Mouse (Mus musculus): ENCODE measurements at regions not wholly inside any gene's neighbourhood (a gene's known extent, or its start where the extent isn't known, plus 50 kb on each side); places are given as distances from the start of the nearest gene placed in this dataset.

GRCm38 (mm10) chr11:31807461-31808215, 64.4 kb upstream of the Cpeb4 start:
- DNase-seq, result peak; percentile 76 to 82
- 55% methylated on average over 8 of the region's 8 CpGs for WGBS
- Histone ChIP-seq H3K27me3 (ENCODE audit: control insufficient read depth, insufficient read depth, low read length) (no peaks in the 10 kb centered on the region), H3K4me1 (ENCODE audit: control insufficient read depth, insufficient read depth, low read length) (peaks cover 27% of the 10 kb centered on the region), H3K27ac (ENCODE audit: insufficient read depth, low read length) (peak overlapping the region; percentile 83), H3K4me3 (replicated peaks; ENCODE audit: insufficient read depth, low read depth, low read length) (no peak overlapping the region)
- TF ChIP-seq CTCF (IDR thresholded peaks at IDR 0.05; ENCODE audit: borderline replicate concordance, insufficient read depth, low read depth, low read length), result no peak
- no peak for TF ChIP-seq POLR2A (IDR thresholded peaks at IDR 0.05; ENCODE audit: borderline replicate concordance, insufficient read depth, low read length)

DNA sequence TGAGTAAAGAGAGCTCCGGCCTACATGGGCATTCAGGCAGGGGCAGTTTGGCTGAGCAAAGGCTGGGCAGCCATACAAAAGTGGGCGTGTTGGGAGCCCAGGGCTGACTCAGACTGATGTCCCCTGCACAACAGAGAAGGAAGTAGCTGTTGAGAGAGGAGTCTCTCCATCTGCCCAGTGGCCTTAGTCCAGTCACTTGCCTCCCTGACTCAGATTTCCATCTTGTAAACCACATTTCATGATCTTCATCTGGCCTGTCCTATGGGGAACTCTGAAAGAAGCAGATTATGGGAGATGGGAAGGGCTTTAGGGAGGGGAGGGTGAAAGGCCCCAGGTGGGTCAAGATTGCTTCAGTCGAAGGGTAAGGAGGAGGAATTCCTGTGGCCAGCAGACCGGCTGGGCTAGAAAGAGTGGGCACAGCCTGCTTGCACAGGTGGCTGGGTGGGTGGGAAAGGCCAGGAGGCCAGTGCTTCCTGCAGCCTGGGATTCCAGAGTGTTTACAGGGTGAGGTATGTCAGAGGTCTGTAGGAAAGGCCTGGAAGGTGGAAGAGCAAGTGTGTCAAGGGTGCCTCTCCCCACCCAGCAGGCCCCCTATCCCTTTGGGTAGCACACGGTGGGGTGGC, 63.7 kb upstream of the Cpeb4 start:
- TF ChIP-seq POLR2A (IDR thresholded peaks at IDR 0.05; ENCODE audit: borderline replicate concordance, insufficient read depth, low read length) (no peak), CTCF (IDR thresholded peaks at IDR 0.05; ENCODE audit: borderline replicate concordance, insufficient read depth, low read depth, low read length) (no peak)
- Histone ChIP-seq H3K4me1 (ENCODE audit: control insufficient read depth, insufficient read depth, low read length) (peaks cover 26% of the 10 kb centered on the region), H3K27ac (ENCODE audit: insufficient read depth, low read length) (peak overlapping the region; percentile 83; the same call in 1 of the 2 replicates), H3K27me3 (ENCODE audit: control insufficient read depth, insufficient read depth, low read length) (no peaks in the 10 kb centered on the region), H3K4me3 (replicated peaks; ENCODE audit: insufficient read depth, low read depth, low read length) (no peak overlapping the region)
- peak in 1 of 2 experiments; percentile 39 for DNase-seq
- WGBS, result 56% methylated on average over 5 of the region's 5 CpGs

DNA sequence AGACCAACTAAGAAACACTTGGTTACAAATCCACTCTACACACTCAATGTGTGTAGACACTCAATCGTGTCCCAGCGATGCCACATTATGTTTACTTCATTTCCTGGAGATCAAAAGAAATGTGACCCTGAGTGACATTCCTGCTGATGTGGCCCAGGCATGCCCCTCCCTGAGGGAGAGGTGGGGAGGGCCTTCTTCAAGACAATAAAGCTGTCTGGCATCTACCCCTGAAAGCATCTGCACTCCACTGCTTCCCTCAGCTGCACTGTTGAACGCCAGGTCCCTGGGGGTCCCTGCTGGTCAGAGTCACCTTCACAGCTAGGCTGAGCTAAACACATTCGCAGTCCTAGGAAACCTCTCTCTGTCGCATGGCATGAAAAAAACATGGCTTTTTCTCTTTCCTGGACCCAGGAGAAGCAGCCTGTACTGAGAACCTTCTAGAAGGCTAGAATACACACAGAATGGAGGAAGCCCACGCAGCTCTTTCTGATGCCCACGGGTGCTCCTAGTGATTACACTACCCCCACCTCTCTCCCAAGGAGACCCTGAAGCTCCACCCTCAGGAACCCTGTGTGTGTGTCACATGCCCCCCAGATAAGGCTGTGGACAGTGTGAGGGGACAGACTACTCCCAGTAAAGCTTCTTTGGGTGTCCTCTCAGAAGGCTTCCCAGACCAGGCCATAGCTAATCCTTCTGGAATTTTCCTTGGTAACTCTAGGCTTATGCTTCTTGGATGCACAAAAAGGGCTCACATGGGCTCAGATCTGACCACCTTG, 61.8 kb upstream of the Cpeb4 start:
- no peak for DNase-seq
- no peaks in the 10 kb centered on the region for H3K27me3 ChIP-seq (ENCODE audit: control insufficient read depth, insufficient read depth, low read length)
- no peak overlapping the region for H3K27ac ChIP-seq (ENCODE audit: insufficient read depth, low read length)
- 88% methylated on average over 7 of the region's 7 CpGs for WGBS
- no peak overlapping the region for H3K4me3 ChIP-seq (replicated peaks; ENCODE audit: insufficient read depth, low read depth, low read length)
- H3K4me1 ChIP-seq (ENCODE audit: control insufficient read depth, insufficient read depth, low read length), result peaks cover 20% of the 10 kb centered on the region
- TF ChIP-seq CTCF (IDR thresholded peaks at IDR 0.05; ENCODE audit: borderline replicate concordance, insufficient read depth, low read depth, low read length) (no peak), POLR2A (IDR thresholded peaks at IDR 0.05; ENCODE audit: borderline replicate concordance, insufficient read depth, low read length) (no peak)

DNA sequence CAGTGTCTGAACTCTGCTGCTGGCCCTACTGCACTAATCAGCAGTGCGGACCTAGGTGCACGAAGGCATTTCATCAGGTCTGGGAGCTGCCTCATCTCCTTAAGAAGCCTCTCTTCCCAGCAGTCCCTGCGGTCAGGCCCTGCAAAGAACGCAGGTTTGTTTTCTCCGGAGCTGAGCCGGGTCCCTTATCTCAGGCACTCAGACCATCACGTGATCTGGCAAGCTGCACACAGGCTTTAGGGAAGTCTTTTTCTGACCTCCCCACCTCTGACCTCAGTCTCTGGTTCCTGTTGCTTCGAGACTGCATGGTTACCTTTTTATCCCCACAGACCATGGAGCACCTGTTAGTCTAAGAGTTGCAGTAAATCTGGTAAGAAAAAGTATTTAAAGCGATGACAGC, 59.8 kb upstream of the Cpeb4 start:
- 90% methylated on average over 9 of the region's 9 CpGs for WGBS
- TF ChIP-seq POLR2A (IDR thresholded peaks at IDR 0.05; ENCODE audit: borderline replicate concordance, insufficient read depth, low read length), result no peak
- TF ChIP-seq CTCF (IDR thresholded peaks at IDR 0.05; ENCODE audit: borderline replicate concordance, insufficient read depth, low read depth, low read length), result no peak
- DNase-seq, result no peak
- Histone ChIP-seq H3K27ac (ENCODE audit: insufficient read depth, low read length) (no peak overlapping the region), H3K4me1 (ENCODE audit: control insufficient read depth, insufficient read depth, low read length) (peaks cover 18% of the 10 kb centered on the region), H3K4me3 (replicated peaks; ENCODE audit: insufficient read depth, low read depth, low read length) (no peak overlapping the region), H3K27me3 (ENCODE audit: control insufficient read depth, insufficient read depth, low read length) (no peaks in the 10 kb centered on the region)

GRCm38 (mm10) chr11:31814616-31815015, 57.4 kb upstream of the Cpeb4 start:
- TF ChIP-seq POLR2A (IDR thresholded peaks at IDR 0.05; ENCODE audit: borderline replicate concordance, insufficient read depth, low read length), result no peak
- no peak for TF ChIP-seq CTCF (IDR thresholded peaks at IDR 0.05; ENCODE audit: borderline replicate concordance, insufficient read depth, low read depth, low read length)
- Histone ChIP-seq H3K27ac (ENCODE audit: insufficient read depth, low read length) (no peak overlapping the region), H3K4me3 (replicated peaks; ENCODE audit: insufficient read depth, low read depth, low read length) (no peak overlapping the region), H3K27me3 (ENCODE audit: control insufficient read depth, insufficient read depth, low read length) (no peaks in the 10 kb centered on the region), H3K4me1 (ENCODE audit: control insufficient read depth, insufficient read depth, low read length) (no peaks in the 10 kb centered on the region)
- 92% methylated on average over 4 of the region's 4 CpGs for WGBS
- no peak for DNase-seq

GRCm38 (mm10) chr11:31815855-31816488, 56.0 kb upstream of the Cpeb4 start:
- DNase-seq, result no peak
- 87% methylated on average over 12 of the region's 12 CpGs for WGBS

GRCm38 (mm10) chr11:31818032-31818431, 54.0 kb upstream of the Cpeb4 start:
- no peak for TF ChIP-seq POLR2A (IDR thresholded peaks at IDR 0.05; ENCODE audit: borderline replicate concordance, insufficient read depth, low read length)
- TF ChIP-seq CTCF (IDR thresholded peaks at IDR 0.05; ENCODE audit: borderline replicate concordance, insufficient read depth, low read depth, low read length), result no peak
- H3K4me1 ChIP-seq (ENCODE audit: control insufficient read depth, insufficient read depth, low read length), result no peaks in the 10 kb centered on the region; the same call in 1 of the 2 replicates
- H3K27me3 ChIP-seq (ENCODE audit: control insufficient read depth, insufficient read depth, low read length), result no peaks in the 10 kb centered on the region
- H3K27ac ChIP-seq (ENCODE audit: insufficient read depth, low read length), result no peak overlapping the region
- H3K4me3 ChIP-seq (replicated peaks; ENCODE audit: insufficient read depth, low read depth, low read length), result no peak overlapping the region
- WGBS, result 74% methylated on average over 7 of the region's 7 CpGs
- DNase-seq, result no peak

More at GRCm38 (mm10) chr11:31815855-31816488, 56.0 kb upstream of the Cpeb4 start:
- H3K4me3 ChIP-seq (replicated peaks; ENCODE audit: insufficient read depth, low read depth, low read length), result no peak overlapping the region
- H3K27me3 ChIP-seq (ENCODE audit: control insufficient read depth, insufficient read depth, low read length), result no peaks in the 10 kb centered on the region
- H3K27ac ChIP-seq (ENCODE audit: insufficient read depth, low read length), result no peak overlapping the region
- no peak for TF ChIP-seq CTCF (IDR thresholded peaks at IDR 0.05; ENCODE audit: borderline replicate concordance, insufficient read depth, low read depth, low read length)
- no peak for TF ChIP-seq POLR2A (IDR thresholded peaks at IDR 0.05; ENCODE audit: borderline replicate concordance, insufficient read depth, low read length)
- H3K4me1 ChIP-seq (ENCODE audit: control insufficient read depth, insufficient read depth, low read length), result no peaks in the 10 kb centered on the region
